27 mouse cellular contexts compared by ENCODE assay signal in the genomic region with DNA sequence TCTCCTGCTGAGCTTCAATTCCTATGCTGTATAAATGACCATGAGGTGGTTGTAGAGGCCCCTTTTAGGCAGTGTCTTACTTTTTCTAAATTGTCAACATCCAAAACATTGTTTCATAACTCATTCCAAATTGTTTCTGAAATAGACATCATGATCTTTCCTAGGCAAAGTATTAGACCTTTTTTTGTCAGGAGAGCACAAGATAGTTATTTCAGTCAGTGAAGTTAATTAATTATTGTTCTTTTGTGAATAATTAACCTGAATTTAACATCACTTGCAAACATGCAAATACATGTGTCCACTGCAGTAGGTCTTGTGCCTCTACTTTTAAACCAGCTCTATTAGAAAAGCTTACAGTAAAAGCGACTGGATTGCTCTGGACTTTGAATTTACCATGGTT. TPM values are rescaled to one million over a fixed set of nuclear protein-coding genes. Genes with fewer than 3 reads are reported as not detected.
"Had no signal": no experiment of that assay in that cellular context is flagged by ENCODE, and none has a peak within 500 bp of the region (broad histone marks: within the 10 kb centered on the region; RNA-seq: fewer than 3 reads in every experiment).

A gene (plus strand): TSS at position 301 of the 400 bp plus-strand sequence.

- ATAC-seq: forebrain, postnatal 0 days; hindbrain, postnatal 0 days; intestine, embryonic 16.5 days; liver, embryonic 12.5 days had no signal

- H3K4me1 ChIP-seq: heart, embryonic 13.5 days; heart, embryonic 15.5 days; hindbrain, embryonic 13.5 days; hindbrain, embryonic 15.5 days; limb, embryonic 13.5 days; limb, embryonic 15.5 days; liver, embryonic 12.5 days had no signal

- DNase-seq: forebrain, postnatal 0 days; gastrocnemius, postnatal 14 days; gastrocnemius, postnatal 36 days; heart, adult 11 months; heart, adult 2 months; heart, postnatal 14 days; heart, postnatal 36 days; kidney, adult 11 months; layer of hippocampus, adult 9-11 months; layer of hippocampus, postnatal 36 days; left cerebral cortex, postnatal 4 days had no signal

- H3K4me3 ChIP-seq: heart, adult 2 months; heart, embryonic 13.5 days; heart, embryonic 15.5 days; hindbrain, embryonic 13.5 days; hindbrain, embryonic 15.5 days; limb, embryonic 13.5 days; limb, embryonic 15.5 days; liver, embryonic 12.5 days had no signal

- H3K27me3 ChIP-seq: heart, embryonic 13.5 days; heart, embryonic 15.5 days; hindbrain, embryonic 13.5 days; hindbrain, embryonic 15.5 days; limb, embryonic 13.5 days; limb, embryonic 15.5 days; liver, embryonic 12.5 days had no signal

- H3K36me3 ChIP-seq: heart, embryonic 13.5 days; heart, embryonic 15.5 days; hindbrain, embryonic 13.5 days; hindbrain, embryonic 15.5 days; limb, embryonic 13.5 days; limb, embryonic 15.5 days; liver, embryonic 12.5 days had no signal

- H3K9ac ChIP-seq: forebrain, postnatal 0 days; heart, embryonic 13.5 days; heart, embryonic 15.5 days; hindbrain, embryonic 13.5 days; hindbrain, embryonic 15.5 days; limb, embryonic 13.5 days; limb, embryonic 15.5 days; liver, embryonic 12.5 days; liver, embryonic 14.5 days had no signal

- H3K9me3 ChIP-seq: heart, embryonic 13.5 days; heart, embryonic 15.5 days; hindbrain, embryonic 13.5 days; hindbrain, embryonic 15.5 days; limb, embryonic 13.5 days; limb, embryonic 15.5 days; liver, embryonic 12.5 days had no signal

- H3K27ac ChIP-seq: heart, adult 2 months; heart, embryonic 13.5 days; heart, embryonic 15.5 days; hindbrain, embryonic 13.5 days; hindbrain, embryonic 15.5 days; hindbrain, postnatal 0 days; limb, embryonic 13.5 days; limb, embryonic 15.5 days; liver, embryonic 12.5 days; liver, embryonic 14.5 days had no signal

- H3K4me2 ChIP-seq: heart, embryonic 11.5 days; heart, embryonic 13.5 days; heart, embryonic 15.5 days; hindbrain, embryonic 13.5 days; hindbrain, embryonic 15.5 days; limb, embryonic 13.5 days; limb, embryonic 15.5 days; liver, embryonic 12.5 days had no signal

RNA-seq across cellular contexts. Expression of the gene that starts here (rescaled TPM):
- polyA plus RNA-seq: forebrain, postnatal 0 days; gonadal fat pad, adult 2 months; heart, adult 2 months; heart, embryonic 11.5 days; heart, embryonic 13.5 days; heart, embryonic 15.5 days; heart, postnatal 0 days; hindbrain, embryonic 11.5 days; hindbrain, embryonic 13.5 days; hindbrain, embryonic 15.5 days; hindbrain, postnatal 0 days; intestine, embryonic 14.5 days; intestine, embryonic 16.5 days; limb, embryonic 11.5 days; limb, embryonic 13.5 days; limb, embryonic 15.5 days; liver, embryonic 12.5 days; liver, embryonic 14.5 days had no signal
